Mouse (Mus musculus) cerebellum, adult 2 months (tissue): ENCODE results near the gene Emilin2.

ENCODE experiments used
- CTCF ChIP-seq: fragments of 200-500 bp; IDR thresholded peaks from 2 replicates; pipeline ENCODE4 v1.5.1; 2011; ENCODE audit warnings: low read depth, mild to moderate bottlenecking, control low read depth, low read length, moderate library complexity, borderline replicate concordance; ENCODE audit not compliant: insufficient read depth
- POLR2A ChIP-seq: fragments of 200-500 bp; IDR thresholded peaks from 2 replicates; pipeline ENCODE4 v1.6.1; 2011; ENCODE audit warnings: low read length, control low read depth, borderline replicate concordance; ENCODE audit not compliant: insufficient read depth

DNA sequence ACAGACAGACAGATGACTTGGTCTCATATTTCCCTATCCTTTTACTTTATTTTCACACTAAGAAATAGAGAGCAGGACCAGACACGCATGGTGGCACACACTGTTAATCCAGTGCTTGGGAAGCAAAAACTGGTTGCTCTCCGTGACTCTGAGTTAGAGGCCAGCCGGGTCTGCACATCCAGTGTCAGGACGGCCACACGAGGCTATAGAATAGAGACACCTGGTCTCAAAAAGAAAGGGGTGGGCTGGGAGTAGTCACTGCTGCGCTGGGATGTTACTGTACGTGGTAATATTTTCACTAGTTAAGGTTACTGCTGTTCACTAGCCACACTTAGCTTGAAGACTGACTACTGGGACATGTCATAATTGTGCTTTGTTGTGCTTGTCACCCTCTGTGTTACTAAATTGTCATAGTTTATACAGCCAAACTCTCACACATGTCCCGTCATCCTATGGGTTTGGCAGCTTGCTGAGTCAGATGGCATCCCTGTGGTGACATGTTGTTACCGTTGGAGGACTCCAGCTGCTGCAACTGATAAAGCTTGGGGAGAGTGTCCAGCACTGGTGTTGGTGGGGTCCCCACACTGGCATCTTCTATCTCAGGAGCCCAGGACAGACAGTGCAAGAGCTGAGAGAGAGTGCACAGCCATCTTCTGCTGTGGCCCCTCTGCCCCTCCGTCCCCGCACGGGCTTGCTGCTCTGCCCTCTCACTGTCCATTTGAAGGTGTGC lies 76.4 kb downstream of the Emilin2 start:
- TF ChIP-seq POLR2A = no peak
- no peak for TF ChIP-seq CTCF
